Mouse (Mus musculus) heart, postnatal 36 days (tissue): Measurements from ENCODE around the gene Zkscan2. TPM values are rescaled to one million over a fixed set of nuclear protein-coding genes. Genes with fewer than 3 reads are reported as not detected.

Experiments
- DNase-seq, 2 experiments: peaks; one replicate each; pipeline ENCODE4 v3.0.0; 2021 to 2022
- intact Hi-C: fragments of 180-260 bp; cut with DNase I; formaldehyde crosslinking; loops from one replicate; pipeline ENCODE4 v1.15.1; 2025
- total RNA-seq, 2 experiments: library from RNA; stranded (reverse); gene quantifications; 2 replicates each; pipeline ENCODE4 v1.2.3; 2021

The Zkscan2 gene
- under 1 TPM; 0.16 to 0.42 TPM for total RNA-seq

DNA sequence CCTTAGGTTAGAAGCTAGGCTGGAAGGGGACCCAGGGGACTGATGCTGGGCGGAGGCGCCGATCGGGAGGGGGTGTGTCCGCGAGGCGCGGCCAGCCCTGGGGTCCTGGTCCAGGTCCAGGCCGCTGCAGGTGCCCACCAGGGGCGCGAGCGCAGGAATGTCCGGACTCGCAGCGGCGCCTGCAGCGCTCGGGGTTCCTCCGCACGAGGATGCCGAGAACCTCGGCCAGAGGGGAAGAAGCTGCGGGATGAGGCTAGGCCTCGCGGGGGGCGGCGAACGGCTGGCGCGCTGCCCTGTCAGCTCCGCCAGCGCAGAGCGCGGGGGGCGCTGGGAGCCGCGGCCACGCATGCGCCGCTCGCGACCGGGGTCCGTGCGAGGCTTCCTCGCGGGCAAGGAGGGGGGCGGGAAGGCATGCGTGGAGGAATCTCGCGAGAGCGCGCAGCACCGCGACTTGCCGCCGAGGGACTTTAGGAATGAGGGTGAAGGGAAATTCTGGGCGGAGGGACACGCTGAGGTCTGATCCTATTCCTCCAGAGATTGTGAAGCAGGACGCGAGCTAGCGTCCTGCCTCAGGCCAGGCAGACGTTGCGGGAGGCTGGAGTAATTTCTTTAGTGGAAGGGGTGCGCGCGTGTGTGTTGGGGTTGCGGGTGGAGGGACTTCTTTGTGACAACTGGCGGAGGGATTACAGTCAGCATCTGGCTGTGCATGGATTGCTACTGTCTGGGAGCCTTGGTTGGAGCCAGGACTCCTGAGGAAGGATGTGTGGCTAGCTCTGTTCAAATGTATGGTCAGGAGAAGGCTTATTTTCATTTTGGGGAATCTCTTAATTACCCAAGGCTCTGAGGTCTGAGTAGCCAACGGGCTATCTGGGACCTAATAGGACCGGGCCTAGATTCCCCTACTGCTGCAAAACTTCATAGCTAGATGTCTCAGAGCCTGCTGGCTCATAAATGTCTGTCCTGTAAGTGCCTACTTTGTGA, at the start of gene Zkscan2:
Zkscan2 (minus strand) TSS at position 211 of the 981 bp plus-strand sequence.
- intact Hi-C loops = no loop called here
- DNase-seq = peak; percentile 29 to 53

DNA sequence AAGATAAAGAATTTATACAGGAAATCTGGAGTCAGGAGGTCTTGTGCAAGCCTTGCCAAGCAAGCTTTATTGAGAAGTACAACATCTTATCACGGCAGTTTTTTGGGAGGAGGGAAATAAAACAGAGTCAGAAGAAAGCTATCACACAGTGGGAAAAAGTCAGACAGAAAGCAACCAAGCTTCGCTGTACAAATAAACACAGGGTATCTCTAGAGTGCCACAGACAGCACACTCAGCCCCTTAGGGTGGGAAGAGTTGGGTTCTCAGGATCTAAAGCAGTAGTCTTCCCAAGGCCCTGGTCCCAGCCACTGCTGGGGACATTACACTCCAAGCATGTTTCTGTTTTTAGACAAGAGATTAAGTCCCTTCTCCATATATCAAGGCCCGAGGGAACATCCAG, 28.9 kb upstream of the Zkscan2 start:
- intact Hi-C loops = loop anchor here (10.0 kb wide), 1 partner anchor 1866 kb away; no protein-coding TSS in a partner anchor
- DNase-seq = no peak

DNA sequence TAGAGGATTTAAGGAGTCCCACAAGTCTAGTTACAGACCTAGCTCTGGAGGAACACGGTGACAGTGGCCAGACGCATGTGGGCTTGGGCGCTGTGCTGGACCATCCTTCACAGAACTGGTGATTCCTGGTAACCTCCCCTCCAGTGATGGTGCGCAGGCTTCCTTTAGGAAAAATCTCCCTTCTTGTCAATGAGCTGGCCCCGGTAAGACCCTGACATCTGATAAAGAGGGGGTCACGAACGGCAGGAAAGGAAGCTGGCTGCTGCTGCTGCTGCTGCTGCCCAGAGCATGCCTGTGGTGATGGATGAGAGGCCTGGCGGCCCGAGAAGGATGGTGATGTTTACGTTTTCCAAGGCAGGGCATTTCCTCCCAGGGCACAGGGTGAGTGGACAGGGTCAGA, 25.5 kb upstream of the Zkscan2 start:
- no peak for DNase-seq
- intact Hi-C loops = loop anchor here (10.0 kb wide), 1 partner anchor 1869 kb away; no protein-coding TSS in a partner anchor

DNA sequence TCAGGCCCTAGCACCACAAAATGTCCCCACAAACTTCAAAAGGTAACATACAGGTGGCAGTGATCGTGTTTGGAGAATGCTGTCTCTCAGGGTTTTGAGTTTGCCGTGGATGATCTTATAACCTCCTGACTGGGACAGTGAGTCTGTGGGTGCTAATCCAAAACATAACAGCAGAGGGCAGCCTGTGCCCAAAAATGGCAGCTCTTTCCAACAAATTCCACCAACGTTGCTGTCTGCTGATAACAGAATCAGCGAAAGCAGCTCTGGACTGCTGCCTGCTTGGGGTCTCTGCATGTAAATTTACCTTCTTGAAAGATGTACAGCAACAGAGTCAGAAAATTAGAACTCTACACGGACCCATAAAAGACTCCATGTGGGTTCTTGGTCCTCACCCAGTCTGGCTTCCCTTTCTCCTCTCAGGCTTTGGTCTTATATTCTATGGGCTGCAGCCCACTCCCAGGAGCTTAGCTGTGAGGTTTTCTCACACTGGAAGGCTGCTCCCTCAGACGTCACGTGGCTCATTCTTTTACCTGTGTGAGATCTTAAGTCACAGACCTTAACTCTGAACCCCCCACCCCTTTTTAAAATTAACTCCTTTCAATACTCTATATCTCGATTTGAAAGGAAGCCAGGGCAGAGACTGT, 24.1 kb upstream of the Zkscan2 start:
- DNase-seq = peak; percentile 39 to 53
- intact Hi-C loops = loop anchor here (10.0 kb wide), 1 partner anchor 1870 kb away; no protein-coding TSS in a partner anchor

DNA sequence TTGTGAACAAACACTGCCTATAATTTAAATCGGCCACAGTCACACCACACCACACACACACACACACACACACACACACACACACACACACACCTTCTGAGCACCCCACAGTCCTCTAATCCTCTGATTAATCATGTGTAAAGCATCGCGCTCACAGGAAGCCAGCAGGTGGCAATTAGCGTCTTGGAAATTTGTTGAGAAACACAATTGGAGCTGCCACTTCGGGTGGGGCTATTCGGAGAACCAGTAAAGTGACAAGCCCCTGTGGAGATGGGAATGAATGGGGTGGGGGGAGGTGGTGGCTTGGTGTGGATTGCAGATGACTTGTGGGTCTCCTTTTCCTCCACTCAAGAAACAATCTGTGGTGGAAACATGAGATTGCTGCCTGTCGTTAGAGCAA, 7.7 kb upstream of the Zkscan2 start:
- DNase-seq = no peak
- intact Hi-C loops = no loop called here

DNA sequence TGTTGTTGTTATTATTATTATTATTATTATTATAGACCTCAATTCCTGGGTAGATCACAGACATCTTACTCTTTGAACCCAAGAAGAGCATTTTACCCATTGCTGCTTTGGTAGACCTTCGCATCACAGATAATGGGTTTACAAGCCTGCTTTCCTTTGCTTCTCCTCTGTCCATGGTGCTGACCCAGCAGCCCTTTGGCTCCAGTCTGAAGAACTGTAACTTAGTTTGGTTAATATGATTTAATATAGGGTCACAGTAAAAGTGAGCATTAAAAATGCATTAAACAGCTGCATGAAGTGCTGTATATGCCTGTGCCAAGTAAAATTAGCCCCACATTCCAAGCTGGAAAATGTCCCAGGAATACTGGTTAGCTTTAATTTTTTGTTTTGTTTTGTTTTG, 3.1 kb upstream of the Zkscan2 start:
- intact Hi-C loops = no loop called here
- peak in 1 of 2 experiments; percentile 29 for DNase-seq

DNA sequence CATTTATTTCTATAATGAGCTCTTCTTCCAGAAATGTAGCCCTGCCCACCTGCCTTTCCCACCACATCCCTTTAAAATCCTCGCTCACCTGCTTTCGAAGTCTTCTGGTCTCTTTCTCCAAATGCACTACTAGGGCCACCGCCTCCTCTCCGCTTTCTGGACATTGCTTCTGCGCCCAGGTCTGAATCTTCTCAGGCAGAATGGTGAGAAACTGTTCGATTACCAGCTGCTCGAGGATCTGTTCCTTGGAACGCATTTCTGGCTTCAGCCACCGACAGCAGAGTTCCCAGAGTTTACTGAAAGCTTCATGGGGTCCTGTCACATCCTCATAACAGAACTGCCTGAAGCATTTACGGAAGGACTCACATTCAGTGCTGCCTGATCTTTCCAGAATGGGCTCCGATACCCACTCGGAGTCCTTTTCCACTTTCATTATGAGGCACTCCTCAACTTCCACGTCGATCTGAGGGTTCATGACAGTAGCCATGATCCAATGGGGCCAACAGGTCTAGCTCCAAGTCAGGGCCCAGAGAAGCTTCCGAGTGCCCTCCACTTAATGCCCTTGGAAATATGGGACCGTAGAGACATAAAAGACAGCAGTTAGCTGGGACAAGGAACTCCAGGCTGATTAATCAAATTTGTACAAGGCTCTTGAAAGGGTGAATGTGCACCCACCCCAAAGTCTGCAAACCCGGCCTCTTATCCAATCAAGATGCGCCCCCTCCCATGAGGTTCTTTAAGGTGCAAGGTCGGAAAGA, 589 bp downstream of the Zkscan2 start:
- DNase-seq = no peak
- intact Hi-C loops = no loop called here

DNA sequence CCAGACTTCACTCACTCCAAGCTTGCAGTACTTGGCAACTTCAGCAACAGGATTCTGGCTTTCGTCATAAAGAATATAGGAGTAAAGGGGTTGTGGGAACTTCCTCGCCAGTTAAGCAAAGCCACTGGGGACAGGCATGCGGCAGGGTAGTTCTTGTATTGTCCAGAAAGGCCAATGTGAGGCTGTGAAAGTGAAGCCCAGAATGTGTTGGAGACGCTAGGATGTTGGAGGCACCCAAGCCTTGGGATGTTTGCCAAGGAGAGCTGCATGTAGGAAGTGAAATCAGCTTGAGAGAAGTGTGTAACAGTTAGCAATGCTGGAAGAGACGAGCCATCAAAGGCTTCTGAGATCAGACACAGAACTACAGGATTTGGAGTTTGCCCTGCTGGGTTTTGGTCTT, 12.5 kb downstream of the Zkscan2 start:
- DNase-seq = no peak
- intact Hi-C loops = no loop called here

DNA sequence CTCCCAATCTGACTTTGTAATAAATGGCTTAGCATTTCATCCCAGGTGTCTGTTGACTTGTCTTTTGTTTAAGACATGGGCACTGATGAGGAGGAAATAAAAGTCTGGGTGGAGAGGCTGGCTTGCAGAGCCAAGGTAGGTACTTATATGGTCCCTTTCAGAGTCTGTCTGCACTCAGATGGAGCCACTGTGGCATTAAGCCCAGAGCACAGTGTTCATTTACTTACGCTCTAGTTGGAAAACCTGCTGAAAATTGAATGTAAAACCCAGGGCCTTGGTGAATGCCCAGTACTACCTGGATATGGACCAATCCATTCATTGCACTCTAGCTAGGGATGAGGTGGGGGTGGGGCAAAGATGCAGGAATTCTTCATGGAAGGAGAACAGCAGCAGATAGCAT, 32.3 kb downstream of the Zkscan2 start:
- intact Hi-C loops = loop anchor here (10.0 kb wide), 2 partner anchors 173 to 523 kb away; no protein-coding TSS in a partner anchor
- DNase-seq = no peak

DNA sequence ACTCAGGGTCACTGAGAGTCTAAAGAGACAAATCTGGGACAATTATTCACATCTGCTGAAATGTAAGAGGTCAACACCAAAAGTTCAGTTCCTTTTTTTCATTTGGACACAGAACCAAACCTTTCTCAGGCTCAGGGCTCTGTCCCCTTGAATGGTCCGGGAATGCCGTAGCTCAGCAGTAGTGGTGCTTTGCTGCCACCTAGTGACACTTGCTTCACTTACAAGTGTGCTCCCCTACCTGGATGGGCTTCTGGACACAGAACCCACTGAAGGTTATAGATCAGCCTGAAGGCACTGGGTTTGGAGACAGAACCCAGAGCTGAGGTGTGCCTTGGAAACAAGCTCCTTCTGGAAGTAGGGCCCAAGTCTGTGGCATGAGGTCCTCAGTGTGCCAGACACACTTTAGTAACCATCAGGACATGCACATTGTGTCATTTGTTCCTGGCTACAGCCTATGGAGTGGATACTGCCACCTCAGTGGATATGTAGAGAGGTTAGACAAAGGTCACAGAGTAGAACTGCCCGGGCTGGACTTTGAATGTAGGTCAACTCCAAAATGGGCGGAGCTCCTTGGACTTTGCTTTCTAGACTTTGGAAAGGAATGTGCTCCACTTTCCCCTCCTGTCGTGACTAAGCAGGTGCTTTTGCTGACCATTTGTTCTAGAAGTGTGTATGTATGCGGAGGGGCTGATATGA, 34.4 kb downstream of the Zkscan2 start:
- intact Hi-C loops = loop anchor here (1.0 to 10.0 kb wide), 5 partner anchors 67 to 521 kb away; no protein-coding TSS in a partner anchor
- peak; percentile 73 to 78 for DNase-seq

DNA sequence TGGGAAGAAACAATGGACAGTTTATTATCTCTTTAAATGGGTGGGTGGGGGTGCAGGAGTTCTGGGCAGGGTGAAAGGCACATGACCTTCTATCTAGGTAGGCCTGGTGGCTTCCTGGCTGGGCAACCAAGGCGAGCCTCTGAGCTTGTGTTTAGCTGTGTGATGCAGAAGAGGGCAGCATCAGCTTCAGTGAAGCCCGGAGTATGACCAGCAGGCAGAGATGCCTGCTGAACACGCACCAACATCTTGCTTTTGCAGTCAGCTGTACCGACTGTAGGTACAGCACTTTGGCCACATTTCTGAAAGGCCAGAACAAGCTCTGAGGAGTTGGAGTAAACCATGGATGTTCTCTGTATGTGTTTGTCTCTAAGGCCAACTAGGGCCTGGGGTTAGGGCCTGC, 36.7 kb downstream of the Zkscan2 start:
- intact Hi-C loops = loop anchor here (10.0 kb wide), 2 partner anchors 169 to 519 kb away; no protein-coding TSS in a partner anchor
- no peak for DNase-seq

DNA sequence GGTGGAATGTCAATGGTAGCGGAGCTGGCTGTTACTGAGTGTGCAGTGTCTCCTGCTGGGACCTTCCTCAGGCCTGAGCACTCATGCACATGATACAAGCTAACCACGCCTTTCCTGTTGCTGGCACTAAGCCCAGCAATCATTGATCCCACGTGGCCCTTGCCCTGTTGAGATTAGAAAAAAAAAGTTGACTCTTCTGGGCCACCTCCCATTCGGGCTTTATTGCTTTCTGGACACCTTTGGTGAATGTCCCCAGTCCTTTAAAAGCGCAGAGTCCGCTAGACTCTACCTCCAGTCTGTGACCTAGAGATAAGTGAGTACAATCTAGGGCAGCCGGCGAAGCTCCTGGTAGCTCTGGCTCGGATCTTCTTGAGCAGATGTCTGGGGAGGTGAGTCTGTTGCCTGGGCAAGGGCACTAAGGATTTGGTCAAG, 38.2 kb downstream of the Zkscan2 start, which contains the start of gene Aqp8:
Aqp8 (plus strand) TSS at position 222 of the 432 bp plus-strand sequence.
- DNase-seq = peak; percentile 36 to 43
- intact Hi-C loops = loop anchor here (10.0 kb wide), 2 partner anchors 167 to 517 kb away; no protein-coding TSS in a partner anchor

DNA sequence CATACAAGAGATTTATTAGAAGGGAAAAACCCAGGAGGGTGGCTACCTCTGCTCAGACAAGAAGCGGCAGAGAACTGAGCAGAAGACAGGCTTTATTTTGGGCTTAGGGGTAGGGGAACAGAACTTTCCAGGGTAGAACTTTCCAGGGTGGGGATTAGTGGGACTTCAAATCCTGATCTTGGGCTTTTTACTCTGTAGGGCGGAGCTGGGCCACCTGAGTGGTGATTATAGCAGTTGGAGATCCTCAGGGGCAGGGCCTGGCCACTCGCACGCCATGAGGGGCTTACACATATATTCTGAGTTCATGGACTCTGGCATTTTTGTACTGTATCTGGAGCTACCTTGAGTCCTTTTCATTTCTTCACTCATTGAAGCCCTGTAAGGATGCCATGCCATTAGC, 38.9 kb downstream of the Zkscan2 start:
- intact Hi-C loops = loop anchor here (10.0 kb wide), 2 partner anchors 167 to 517 kb away; no protein-coding TSS in a partner anchor
- DNase-seq = no peak

DNA sequence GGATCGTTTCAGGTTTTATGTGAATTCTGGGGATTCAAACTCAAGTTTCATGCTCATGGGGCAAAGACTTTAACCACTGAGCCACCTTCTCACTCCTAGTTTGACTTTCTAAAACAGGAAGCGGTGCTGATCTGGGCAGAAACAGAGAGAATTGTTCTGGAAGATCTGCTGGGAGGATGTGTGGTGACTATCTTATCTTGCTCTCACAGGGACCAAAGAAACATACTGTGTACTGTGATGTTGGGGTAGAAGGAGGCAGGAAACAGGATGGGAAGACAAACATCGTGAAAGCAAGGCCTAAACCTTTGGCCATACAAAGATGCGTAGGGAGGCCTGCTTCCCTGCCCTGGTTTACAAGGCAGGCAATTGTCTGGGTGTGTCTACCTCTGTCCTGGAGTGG, 41.0 kb downstream of the Zkscan2 start:
- no peak for DNase-seq
- intact Hi-C loops = no loop called here

DNA sequence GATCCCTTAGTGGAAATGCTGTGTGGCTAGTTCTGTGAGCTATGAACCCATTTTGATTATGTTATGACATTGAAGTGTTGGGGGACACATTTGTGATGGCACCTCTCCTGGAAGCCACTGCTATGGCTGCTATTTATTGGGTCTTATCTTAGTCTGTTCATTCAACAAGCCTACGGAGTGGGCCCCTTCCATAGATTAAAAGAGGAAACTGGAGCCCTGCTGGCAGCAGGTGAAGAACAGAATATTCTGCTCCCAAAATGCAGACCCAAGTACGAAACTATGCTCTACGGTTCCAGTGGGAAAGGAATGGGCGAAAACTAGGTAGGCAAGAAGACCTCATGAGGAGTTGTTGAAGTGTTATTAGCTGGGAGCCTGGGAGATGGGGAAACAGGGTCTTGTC, 41.9 kb downstream of the Zkscan2 start:
- intact Hi-C loops = no loop called here
- no peak for DNase-seq

DNA sequence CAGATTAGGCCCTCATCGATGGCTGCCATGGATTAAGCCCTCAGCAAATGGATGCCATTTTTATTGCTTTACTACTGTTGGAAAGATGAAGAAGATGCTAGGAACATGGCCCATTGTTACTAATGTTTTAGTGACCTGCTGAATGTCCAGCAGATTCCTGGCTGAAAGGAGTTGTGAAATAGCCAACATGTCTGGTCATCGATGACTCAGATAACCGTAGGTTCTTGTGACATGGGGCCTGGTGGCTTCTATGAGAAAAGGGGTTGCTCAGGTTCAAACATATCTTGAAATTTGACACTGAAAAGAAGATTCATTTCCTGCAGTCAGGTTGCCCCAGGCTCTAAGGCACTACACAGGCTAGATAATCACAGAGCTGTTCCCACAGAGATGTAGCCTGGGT, 45.2 kb downstream of the Zkscan2 start:
- intact Hi-C loops = no loop called here
- no peak for DNase-seq

DNA sequence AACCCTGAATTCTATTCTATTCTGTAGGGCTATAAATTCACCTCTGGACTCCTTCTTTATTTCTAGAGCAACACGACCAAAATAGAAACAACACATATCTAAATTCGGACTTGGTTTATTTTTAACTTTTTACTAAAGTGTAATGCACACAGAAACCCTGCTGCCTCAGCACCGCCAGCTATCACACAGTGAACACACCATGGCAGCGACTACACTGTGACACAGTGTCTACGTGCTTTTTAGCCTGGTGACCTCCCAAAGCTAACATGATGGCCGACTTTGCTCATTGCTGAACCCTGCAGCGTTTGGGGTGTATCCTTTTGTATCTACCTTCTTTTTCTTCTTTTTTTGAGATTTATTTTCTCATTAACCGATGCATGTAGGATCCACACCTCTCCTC, 47.2 kb downstream of the Zkscan2 start:
- DNase-seq = no peak
- intact Hi-C loops = no loop called here

DNA sequence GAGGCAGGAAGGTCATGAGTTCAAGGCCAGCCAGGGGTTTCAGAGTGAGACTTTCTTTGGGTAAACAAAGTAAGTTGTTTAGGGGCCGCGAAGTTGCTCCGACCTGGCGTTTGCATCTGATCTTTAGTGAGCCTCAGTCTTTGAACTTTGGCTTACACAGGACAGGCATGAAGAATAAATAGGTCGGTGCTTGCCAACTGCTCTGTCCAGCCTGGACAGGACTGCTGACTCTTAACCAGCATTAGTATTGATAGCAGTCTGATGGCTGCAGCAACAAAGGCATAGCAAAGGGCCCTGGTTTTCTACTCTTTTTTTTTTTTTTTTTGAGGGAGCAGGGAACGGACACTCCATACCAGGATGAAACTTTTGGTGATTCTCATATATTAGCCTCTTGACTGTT, 47.7 kb downstream of the Zkscan2 start:
- intact Hi-C loops = no loop called here
- DNase-seq = no peak

DNA sequence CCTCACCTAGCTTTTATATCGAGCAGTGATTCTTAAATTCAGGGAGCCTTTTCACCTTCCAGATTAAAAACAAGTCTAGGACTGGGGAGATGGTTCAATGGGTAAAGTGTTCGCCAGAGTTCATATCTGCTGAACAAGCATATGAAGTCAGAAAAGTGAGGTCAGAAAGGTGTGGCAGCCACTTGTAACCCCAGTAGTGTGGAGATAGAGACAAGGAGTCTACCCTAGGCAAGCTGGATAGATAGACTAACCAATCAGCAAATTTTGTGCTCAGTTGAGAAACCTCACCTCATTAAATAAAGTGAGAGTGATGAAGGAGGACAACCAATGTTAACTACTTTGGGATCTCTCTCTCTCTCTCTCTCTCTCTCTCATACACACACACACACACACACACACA, 49.7 kb downstream of the Zkscan2 start:
- no peak for DNase-seq
- intact Hi-C loops = no loop called here

DNA sequence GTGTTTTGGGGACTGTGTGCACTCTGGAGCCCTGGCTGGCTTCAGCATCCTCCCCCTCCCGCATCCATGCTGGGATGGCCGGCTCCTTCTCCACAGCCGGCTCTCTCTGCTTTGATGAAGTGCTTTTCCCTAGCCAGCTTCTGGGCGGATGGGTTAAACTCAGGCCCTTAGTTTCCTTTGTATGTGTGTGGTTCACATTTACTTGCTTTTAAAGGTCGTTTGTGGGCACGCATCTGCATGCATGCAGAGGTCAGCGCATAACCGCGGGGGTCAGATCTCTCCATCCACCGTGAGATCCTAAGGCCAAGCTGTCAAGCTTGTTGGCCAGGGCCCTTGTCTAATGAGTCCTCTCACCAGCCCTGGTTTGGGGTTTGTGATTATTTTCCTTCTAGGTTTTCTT, 50.6 kb downstream of the Zkscan2 start:
- DNase-seq = no peak
- intact Hi-C loops = no loop called here
